Mouse (Mus musculus): Measurements from ENCODE around the gene Tomm34. TPM values are rescaled to one million over a fixed set of nuclear protein-coding genes. Genes with fewer than 3 reads are reported as not detected.

Tomm34 gene
- polyA plus RNA-seq (2014; fragmentation: Nextera tagmentation; extraction: Ambion mirVana) = 49.4 and 49.7 TPM in 2 replicates

GRCm38 (mm10) chr2:164070765-164071436 is at the start of gene Tomm34:
Gene Tomm34, minus strand, starts transcription at chr2:164071169.
- WGBS = under 1% methylated on average over 55 of the region's 55 CpGs
- Histone ChIP-seq H3K9ac (replicated peaks; ENCODE audit: low read depth, low read length) (peak within 1 kb of the TSS; percentile 81), H3K27ac (ENCODE audit: low read depth, low read length) (peak within 1 kb of the TSS; percentile 76), H3K4me2 (ENCODE audit: low read depth, low read length) (peak within 1 kb of the TSS; percentile 87), H3K4me1 (ENCODE audit: control insufficient read depth, insufficient read depth, low read length) (peaks cover 10% of the 10 kb centered on the region), H3K9me3 (ENCODE audit: control insufficient read depth, low read length) (no peaks in the 10 kb centered on the region), H3K27me3 (ENCODE audit: control insufficient read depth, insufficient read depth, low read length) (no peaks in the 10 kb centered on the region), H3K4me3 (ENCODE audit: low read depth, low read length) (peak within 1 kb of the TSS; percentile 95), H3K36me3 (ENCODE audit: control insufficient read depth, insufficient read depth, low read length) (peaks cover 3% of the 10 kb centered on the region; the same call in 1 of the 2 replicates)
- ATAC-seq (ENCODE audit: low read depth) = peak; percentile 96

GRCm38 (mm10) chr2:164119503-164119902 is 48.5 kb upstream of the Tomm34 start:
- no peaks in the 10 kb centered on the region for H3K4me1 ChIP-seq (ENCODE audit: control insufficient read depth, insufficient read depth, low read length)
- no peak overlapping the region for H3K4me3 ChIP-seq (ENCODE audit: low read depth, low read length)
- H3K27ac ChIP-seq (ENCODE audit: low read depth, low read length) = no peak overlapping the region
- no peaks in the 10 kb centered on the region for H3K9me3 ChIP-seq (ENCODE audit: control insufficient read depth, low read length)
- no peak overlapping the region for H3K4me2 ChIP-seq (ENCODE audit: low read depth, low read length)
- H3K36me3 ChIP-seq (ENCODE audit: control insufficient read depth, insufficient read depth, low read length) = peaks cover 10% of the 10 kb centered on the region; the same call in 1 of the 2 replicates
- H3K27me3 ChIP-seq (ENCODE audit: control insufficient read depth, insufficient read depth, low read length) = no peaks in the 10 kb centered on the region
- H3K9ac ChIP-seq (replicated peaks; ENCODE audit: low read depth, low read length) = no peak overlapping the region
- WGBS = 94% methylated on average over 6 of the region's 6 CpGs
- no peak for ATAC-seq (ENCODE audit: low read depth)

GRCm38 (mm10) chr2:164115531-164115930 is 44.6 kb upstream of the Tomm34 start:
- Histone ChIP-seq H3K27ac (ENCODE audit: low read depth, low read length) (no peak overlapping the region), H3K4me1 (ENCODE audit: control insufficient read depth, insufficient read depth, low read length) (no peaks in the 10 kb centered on the region), H3K4me3 (ENCODE audit: low read depth, low read length) (no peak overlapping the region), H3K9me3 (ENCODE audit: control insufficient read depth, low read length) (no peaks in the 10 kb centered on the region), H3K36me3 (ENCODE audit: control insufficient read depth, insufficient read depth, low read length) (peaks cover 6% of the 10 kb centered on the region; the same call in 1 of the 2 replicates), H3K9ac (replicated peaks; ENCODE audit: low read depth, low read length) (no peak overlapping the region), H3K4me2 (ENCODE audit: low read depth, low read length) (no peak overlapping the region), H3K27me3 (ENCODE audit: control insufficient read depth, insufficient read depth, low read length) (no peaks in the 10 kb centered on the region)
- WGBS = 92% methylated on average over 10 of the region's 10 CpGs
- ATAC-seq (ENCODE audit: low read depth) = no peak

GRCm38 (mm10) chr2:164114051-164114450 is 43.1 kb upstream of the Tomm34 start:
- WGBS = 97% methylated on average over 6 of the region's 6 CpGs
- no peak overlapping the region for H3K27ac ChIP-seq (ENCODE audit: low read depth, low read length)
- H3K27me3 ChIP-seq (ENCODE audit: control insufficient read depth, insufficient read depth, low read length) = no peaks in the 10 kb centered on the region
- H3K4me2 ChIP-seq (ENCODE audit: low read depth, low read length) = no peak overlapping the region
- no peak for ATAC-seq (ENCODE audit: low read depth)
- no peak overlapping the region for H3K9ac ChIP-seq (replicated peaks; ENCODE audit: low read depth, low read length)
- no peak overlapping the region for H3K4me3 ChIP-seq (ENCODE audit: low read depth, low read length)
- no peaks in the 10 kb centered on the region for H3K4me1 ChIP-seq (ENCODE audit: control insufficient read depth, insufficient read depth, low read length)
- peaks cover 3% of the 10 kb centered on the region; the same call in 1 of the 2 replicates for H3K36me3 ChIP-seq (ENCODE audit: control insufficient read depth, insufficient read depth, low read length)
- H3K9me3 ChIP-seq (ENCODE audit: control insufficient read depth, low read length) = no peaks in the 10 kb centered on the region

GRCm38 (mm10) chr2:164111546-164111945 is 40.6 kb upstream of the Tomm34 start:
- Histone ChIP-seq H3K4me3 (ENCODE audit: low read depth, low read length) (no peak overlapping the region), H3K27me3 (ENCODE audit: control insufficient read depth, insufficient read depth, low read length) (no peaks in the 10 kb centered on the region), H3K9ac (replicated peaks; ENCODE audit: low read depth, low read length) (no peak overlapping the region), H3K36me3 (ENCODE audit: control insufficient read depth, insufficient read depth, low read length) (no peaks in the 10 kb centered on the region), H3K4me1 (ENCODE audit: control insufficient read depth, insufficient read depth, low read length) (no peaks in the 10 kb centered on the region), H3K4me2 (ENCODE audit: low read depth, low read length) (no peak overlapping the region), H3K27ac (ENCODE audit: low read depth, low read length) (no peak overlapping the region), H3K9me3 (ENCODE audit: control insufficient read depth, low read length) (no peaks in the 10 kb centered on the region)
- WGBS = 91% methylated on average over 8 of the region's 8 CpGs
- ATAC-seq (ENCODE audit: low read depth) = no peak

- Histone ChIP-seq H3K9ac (replicated peaks; ENCODE audit: low read depth, low read length) (no peak overlapping the region), H3K4me1 (ENCODE audit: control insufficient read depth, insufficient read depth, low read length) (no peaks in the 10 kb centered on the region), H3K36me3 (ENCODE audit: control insufficient read depth, insufficient read depth, low read length) (no peaks in the 10 kb centered on the region), H3K4me2 (ENCODE audit: low read depth, low read length) (no peak overlapping the region), H3K27me3 (ENCODE audit: control insufficient read depth, insufficient read depth, low read length) (no peaks in the 10 kb centered on the region), H3K27ac (ENCODE audit: low read depth, low read length) (no peak overlapping the region), H3K4me3 (ENCODE audit: low read depth, low read length) (no peak overlapping the region), H3K9me3 (ENCODE audit: control insufficient read depth, low read length) (no peaks in the 10 kb centered on the region)
- ATAC-seq (ENCODE audit: low read depth) = no peak
- WGBS = 25% methylated on average over 4 of the region's 4 CpGs
Measured at GRCm38 (mm10) chr2:164108501-164108900, 37.5 kb upstream of the Tomm34 start.

GRCm38 (mm10) chr2:164107125-164107874 is 36.3 kb upstream of the Tomm34 start:
- Histone ChIP-seq H3K27ac (ENCODE audit: low read depth, low read length) (no peak overlapping the region), H3K9ac (replicated peaks; ENCODE audit: low read depth, low read length) (no peak overlapping the region)
- WGBS = 44% methylated on average over 16 of the region's 16 CpGs

GRCm38 (mm10) chr2:164106287-164107035 is 35.5 kb upstream of the Tomm34 start:
- no peak overlapping the region for H3K4me3 ChIP-seq (ENCODE audit: low read depth, low read length)
- no peak overlapping the region for H3K9ac ChIP-seq (replicated peaks; ENCODE audit: low read depth, low read length)
- no peaks in the 10 kb centered on the region for H3K9me3 ChIP-seq (ENCODE audit: control insufficient read depth, low read length)
- ATAC-seq (ENCODE audit: low read depth) = no peak
- WGBS = 76% methylated on average over 14 of the region's 14 CpGs
- no peaks in the 10 kb centered on the region for H3K4me1 ChIP-seq (ENCODE audit: control insufficient read depth, insufficient read depth, low read length)
- H3K36me3 ChIP-seq (ENCODE audit: control insufficient read depth, insufficient read depth, low read length) = peaks cover 7% of the 10 kb centered on the region
- H3K4me2 ChIP-seq (ENCODE audit: low read depth, low read length) = no peak overlapping the region
- no peaks in the 10 kb centered on the region for H3K27me3 ChIP-seq (ENCODE audit: control insufficient read depth, insufficient read depth, low read length)
- no peak overlapping the region for H3K27ac ChIP-seq (ENCODE audit: low read depth, low read length)

More at GRCm38 (mm10) chr2:164107125-164107874, 36.3 kb upstream of the Tomm34 start:
- H3K4me3 ChIP-seq (ENCODE audit: low read depth, low read length) = no peak overlapping the region
- H3K4me1 ChIP-seq (ENCODE audit: control insufficient read depth, insufficient read depth, low read length) = no peaks in the 10 kb centered on the region
- no peaks in the 10 kb centered on the region for H3K27me3 ChIP-seq (ENCODE audit: control insufficient read depth, insufficient read depth, low read length)
- no peaks in the 10 kb centered on the region for H3K9me3 ChIP-seq (ENCODE audit: control insufficient read depth, low read length)
- H3K36me3 ChIP-seq (ENCODE audit: control insufficient read depth, insufficient read depth, low read length) = peaks cover 4% of the 10 kb centered on the region; the same call in 1 of the 2 replicates
- ATAC-seq (ENCODE audit: low read depth) = no peak
- H3K4me2 ChIP-seq (ENCODE audit: low read depth, low read length) = no peak overlapping the region

Data from neural tube, embryonic 14.5 days (tissue).